Mouse (Mus musculus) kidney, adult 2 months (tissue): ENCODE measurements around the gene Rsph1. TPM values are rescaled to one million over a fixed set of nuclear protein-coding genes. Genes with fewer than 3 reads are reported as not detected.

Source experiments
- DNase-seq: peaks from one replicate; pipeline ENCODE4 v3.0.0; 2021
- H3K27ac ChIP-seq: fragments of 200-500 bp; 2 replicates; pipeline ENCODE4 v1.5.1; 2012; ENCODE audit warnings: low read depth, low read length, control low read depth, inconsistent platforms; ENCODE audit not compliant: insufficient read depth
- H3K27me3 ChIP-seq: fragments of 200-500 bp; replicated peaks from 2 replicates; pipeline ENCODE4 v1.6.1; 2012; ENCODE audit warnings: mild to moderate bottlenecking, moderate library complexity, low read length, inconsistent platforms; ENCODE audit not compliant: control insufficient read depth, insufficient read depth
- H3K36me3 ChIP-seq: fragments of 200-500 bp; 2 replicates; pipeline ENCODE4 v1.6.1; 2012; ENCODE audit warnings: mild to moderate bottlenecking, moderate library complexity, low read length, inconsistent platforms; ENCODE audit not compliant: control insufficient read depth, insufficient read depth
- H3K4me1 ChIP-seq: fragments of 200-500 bp; 2 replicates; pipeline ENCODE4 v1.6.1; 2011; ENCODE audit warnings: low read length; ENCODE audit not compliant: control insufficient read depth, insufficient read depth
- H3K4me3 ChIP-seq: fragments of 200-500 bp; 2 replicates; pipeline ENCODE4 v1.5.1; 2011; ENCODE audit warnings: mild to moderate bottlenecking, low read depth, low read length, control low read depth; ENCODE audit not compliant: insufficient read depth
- CTCF ChIP-seq: fragments of 200-500 bp; conservative IDR thresholded peaks from 2 replicates; pipeline ENCODE4 v1.5.1; 2011; ENCODE audit warnings: low read depth, mild to moderate bottlenecking, control low read depth, low read length, moderate library complexity, mixed read lengths; ENCODE audit not compliant: insufficient read depth, insufficient read length
- POLR2A ChIP-seq: fragments of 200-500 bp; IDR thresholded peaks from one replicate; pipeline ENCODE4 v1.6.1; 2011; ENCODE audit warnings: low read depth, low read length, control low read depth
- WGBS: fragments of 180-500 bp; shearing (Covaris S2); methylation state at CpG from one replicate; pipeline ENCODE4 v1.1.7; 2018; 5-methylcytosine and 5-hydroxymethylcytosine counted together
- polyA plus RNA-seq: library from polyadenylated mRNA; depleted of rRNA; stranded (reverse); fragments of >200 nt; gene quantifications from 2 replicates; pipeline ENCODE4 v1.2.3, GENCODE M21; 2012

Gene Rsph1
- polyA plus RNA-seq, 1 experiment: 1.1 TPM

DNA sequence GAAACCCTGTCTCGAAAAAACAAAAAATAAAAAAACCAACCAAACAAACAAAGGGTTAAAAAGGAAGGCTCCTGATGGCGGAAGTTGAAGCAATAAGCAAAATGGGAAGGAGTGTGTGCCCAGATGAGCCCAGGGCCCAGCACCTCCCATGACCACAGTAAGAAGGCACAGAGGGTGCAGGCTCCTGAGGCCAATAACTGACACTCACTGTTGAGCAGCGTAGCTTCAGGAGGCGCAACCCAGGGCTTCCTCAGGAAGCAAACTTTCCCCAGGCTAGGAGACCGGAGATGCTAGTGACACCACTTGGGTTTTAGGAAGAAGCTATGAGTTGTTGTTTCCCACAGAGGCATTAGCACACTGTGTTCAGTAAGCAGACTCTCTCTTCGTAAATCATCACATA lies 13.7 kb upstream of the Rsph1 start:
- peak; percentile 53 for DNase-seq
- 60% methylated on average over 6 of the region's 6 CpGs for WGBS
- H3K4me1 ChIP-seq: no peaks in the 10 kb centered on the region
- no peaks in the 10 kb centered on the region for H3K27me3 ChIP-seq
- H3K4me3 ChIP-seq: no peak overlapping the region
- TF ChIP-seq CTCF (no peak), POLR2A (no peak)
- no peaks in the 10 kb centered on the region for H3K36me3 ChIP-seq
- no peak overlapping the region for H3K27ac ChIP-seq

DNA sequence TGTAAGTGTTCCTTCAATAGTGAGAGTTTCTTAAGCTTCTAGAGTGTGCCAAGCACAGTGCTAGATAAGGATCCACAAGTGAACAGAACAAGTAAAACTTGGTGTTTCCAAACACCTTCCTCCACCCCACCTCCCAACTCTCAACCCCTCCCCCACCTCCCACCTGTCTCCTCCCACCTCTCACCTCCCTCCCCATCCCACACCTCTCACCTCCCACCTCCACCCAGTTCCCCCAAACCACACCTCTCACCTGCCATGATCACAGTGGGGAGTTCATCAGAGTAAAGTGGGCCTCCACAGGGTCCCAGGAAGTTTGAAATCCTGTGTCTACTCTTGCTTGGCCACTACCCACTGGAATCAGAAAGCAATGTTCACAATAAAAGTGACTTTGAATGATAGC lies 13.1 kb upstream of the Rsph1 start:
- H3K27me3 ChIP-seq: no peaks in the 10 kb centered on the region
- no peaks in the 10 kb centered on the region for H3K4me1 ChIP-seq
- H3K36me3 ChIP-seq: no peaks in the 10 kb centered on the region
- no peak overlapping the region for H3K4me3 ChIP-seq
- no peak overlapping the region for H3K27ac ChIP-seq
- no peak for DNase-seq
- TF ChIP-seq POLR2A (no peak), CTCF (no peak)

DNA sequence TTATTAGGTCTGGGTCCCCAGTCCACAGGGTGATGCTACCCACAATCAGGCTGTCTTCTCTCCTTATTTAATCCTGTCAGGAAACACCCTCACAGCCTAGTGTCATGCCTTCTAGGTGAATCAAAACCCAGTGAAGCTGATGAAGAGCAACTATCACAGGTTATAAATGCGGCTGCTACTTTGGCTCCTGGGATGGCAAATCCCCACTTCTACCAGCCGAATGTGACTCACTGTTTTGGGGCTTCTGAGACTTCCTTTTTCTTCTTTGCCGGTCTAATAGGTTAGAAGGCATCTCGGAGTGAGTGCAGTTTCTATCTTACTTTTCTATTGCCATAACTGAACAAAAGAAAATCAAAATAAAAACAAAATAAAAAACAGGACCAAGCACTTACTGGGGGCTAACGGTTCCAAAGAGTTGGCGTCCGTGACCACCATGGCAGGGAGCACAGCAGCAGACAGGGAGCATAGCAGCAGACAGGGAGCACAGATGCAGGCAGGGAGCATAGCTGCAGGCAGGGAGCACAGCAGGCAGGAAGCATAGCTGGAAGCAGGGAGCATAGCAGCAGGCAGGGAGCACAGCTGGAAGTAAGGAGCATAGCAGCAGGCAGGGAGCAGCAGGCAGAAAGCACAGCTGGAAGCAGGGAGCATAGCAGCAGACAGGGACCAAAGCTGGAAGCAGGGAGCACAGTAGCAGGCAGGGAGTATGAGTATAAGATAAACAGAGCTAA lies 12.0 kb upstream of the Rsph1 start:
- DNase-seq: no peak
- no peaks in the 10 kb centered on the region for H3K27me3 ChIP-seq
- 64% methylated on average over 7 of the region's 7 CpGs for WGBS
- TF ChIP-seq POLR2A: no peak
- TF ChIP-seq CTCF: no peak
- H3K27ac ChIP-seq: no peak overlapping the region
- no peaks in the 10 kb centered on the region for H3K36me3 ChIP-seq
- H3K4me1 ChIP-seq: no peaks in the 10 kb centered on the region
- H3K4me3 ChIP-seq: no peak overlapping the region

DNA sequence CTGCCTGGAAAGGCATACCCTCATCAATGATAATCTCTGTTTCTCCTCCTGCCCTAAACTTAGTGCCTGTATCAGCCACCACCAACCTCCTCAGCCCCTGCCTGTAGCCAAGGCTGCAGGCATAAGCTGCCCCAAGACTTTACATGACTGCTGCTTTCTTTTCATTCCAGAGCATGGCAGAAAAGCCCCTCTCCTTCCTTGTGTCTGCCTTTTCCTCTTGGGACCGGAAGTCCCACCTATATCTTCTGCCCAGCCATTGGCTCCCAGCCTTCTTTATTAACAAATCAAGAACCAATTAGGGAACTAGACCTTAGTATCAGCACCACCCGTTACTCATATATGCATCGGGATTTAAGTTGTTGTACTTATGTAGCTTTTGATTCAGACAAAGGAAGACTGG lies 10.0 kb upstream of the Rsph1 start:
- Histone ChIP-seq H3K36me3 (no peaks in the 10 kb centered on the region), H3K27me3 (no peaks in the 10 kb centered on the region), H3K4me1 (no peaks in the 10 kb centered on the region), H3K4me3 (no peak overlapping the region), H3K27ac (no peak overlapping the region)
- DNase-seq: no peak
- WGBS: 85% methylated on average over 3 of the region's 3 CpGs
- TF ChIP-seq CTCF (no peak), POLR2A (no peak)

DNA sequence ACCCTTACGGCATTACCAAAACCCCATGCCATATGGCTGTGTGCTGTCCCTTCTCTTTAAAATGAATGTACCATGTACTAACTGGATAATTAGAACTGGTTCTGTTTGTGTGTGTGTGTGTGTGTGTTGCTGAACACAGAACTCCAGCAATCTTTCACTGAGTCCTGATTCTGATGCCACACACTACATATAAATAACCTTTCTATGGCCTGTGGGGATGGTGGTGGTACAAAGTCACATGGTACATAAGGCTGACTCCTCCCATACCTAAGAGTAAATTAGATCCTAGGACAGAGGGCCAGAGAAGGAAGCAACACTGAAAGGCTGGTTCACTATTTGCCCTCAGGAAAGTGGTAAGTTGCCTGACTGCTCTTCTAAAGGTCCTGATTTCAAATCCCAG lies 9.3 kb upstream of the Rsph1 start, which contains the start of gene Slc37a1:
Gene Slc37a1, plus strand, starts transcription at position 301 of the 400 bp plus-strand sequence.
- TF ChIP-seq CTCF: no peak
- TF ChIP-seq POLR2A: no peak
- no peak within 1 kb of the TSS for H3K27ac ChIP-seq
- H3K27me3 ChIP-seq: no peaks in the 10 kb centered on the region
- H3K4me3 ChIP-seq: no peak within 1 kb of the TSS
- no peaks in the 10 kb centered on the region for H3K36me3 ChIP-seq
- WGBS: 100% methylated on average over 1 of the region's 1 CpGs
- no peak for DNase-seq
- no peaks in the 10 kb centered on the region for H3K4me1 ChIP-seq

DNA sequence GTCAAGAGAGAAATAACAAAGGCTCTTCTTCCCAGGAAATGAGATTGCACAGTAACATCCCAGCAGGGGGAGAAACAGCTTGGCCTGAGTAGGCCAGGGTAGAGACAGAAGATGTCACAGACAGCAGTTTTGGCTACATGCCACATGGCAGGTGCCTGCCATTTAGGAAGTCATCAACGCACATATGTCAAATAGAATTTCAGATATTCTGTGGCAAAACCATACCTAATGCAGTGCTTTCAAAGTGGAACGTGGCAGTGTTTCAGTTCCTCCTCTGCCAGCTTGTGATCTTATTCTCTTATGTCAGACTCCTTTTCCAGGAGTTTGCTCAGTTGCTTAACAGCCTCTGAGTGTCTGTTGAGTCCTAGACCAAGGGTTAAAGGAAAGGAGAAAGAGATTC lies 8.7 kb upstream of the Rsph1 start:
- H3K27ac ChIP-seq: no peak overlapping the region
- H3K36me3 ChIP-seq: no peaks in the 10 kb centered on the region
- no peaks in the 10 kb centered on the region for H3K27me3 ChIP-seq
- no peak overlapping the region for H3K4me3 ChIP-seq
- no peaks in the 10 kb centered on the region for H3K4me1 ChIP-seq
- 65% methylated on average over 2 of the region's 2 CpGs for WGBS
- TF ChIP-seq CTCF (no peak), POLR2A (no peak)
- no peak for DNase-seq

DNA sequence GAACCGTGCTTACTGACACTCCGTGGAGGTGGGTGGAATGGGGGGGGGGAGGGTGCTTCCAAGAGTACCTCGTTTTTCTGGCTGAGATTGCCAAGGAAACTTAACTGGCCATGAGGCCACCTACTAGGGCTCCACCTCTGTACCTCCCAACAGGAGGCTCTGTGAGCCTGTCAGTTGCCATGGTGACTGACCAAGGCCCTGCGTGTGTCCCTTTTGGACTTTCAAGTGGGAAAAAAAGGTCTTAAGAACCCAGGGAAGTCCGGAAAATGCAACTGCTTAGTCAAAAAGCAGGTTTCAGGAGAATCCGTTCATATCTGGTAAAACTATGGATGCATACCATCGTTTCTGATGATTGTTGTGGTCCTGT lies 5.5 kb upstream of the Rsph1 start:
- no peaks in the 10 kb centered on the region for H3K27me3 ChIP-seq
- no peak for TF ChIP-seq POLR2A
- TF ChIP-seq CTCF: no peak
- no peaks in the 10 kb centered on the region for H3K36me3 ChIP-seq
- no peak overlapping the region for H3K4me3 ChIP-seq
- H3K27ac ChIP-seq: no peak overlapping the region
- 37% methylated on average over 7 of the region's 7 CpGs for WGBS
- no peaks in the 10 kb centered on the region for H3K4me1 ChIP-seq
- no peak for DNase-seq
